Mouse (Mus musculus) embryonic fibroblast, embryonic 13.5 days (primary cell): ENCODE measurements around the gene Smg9.

Experiments used
- CTCF ChIP-seq: IDR thresholded peaks from 2 replicates; pipeline ENCODE4 v1.5.1; 2011; ENCODE audit warnings: mild to moderate bottlenecking, control low read depth, low read length, moderate library complexity, borderline replicate concordance; ENCODE audit not compliant: insufficient read depth
- POLR2A ChIP-seq: IDR thresholded peaks from 2 replicates; pipeline ENCODE4 v1.6.1; 2011; ENCODE audit warnings: low read depth, mild to moderate bottlenecking, control low read depth, low read length, moderate library complexity

DNA sequence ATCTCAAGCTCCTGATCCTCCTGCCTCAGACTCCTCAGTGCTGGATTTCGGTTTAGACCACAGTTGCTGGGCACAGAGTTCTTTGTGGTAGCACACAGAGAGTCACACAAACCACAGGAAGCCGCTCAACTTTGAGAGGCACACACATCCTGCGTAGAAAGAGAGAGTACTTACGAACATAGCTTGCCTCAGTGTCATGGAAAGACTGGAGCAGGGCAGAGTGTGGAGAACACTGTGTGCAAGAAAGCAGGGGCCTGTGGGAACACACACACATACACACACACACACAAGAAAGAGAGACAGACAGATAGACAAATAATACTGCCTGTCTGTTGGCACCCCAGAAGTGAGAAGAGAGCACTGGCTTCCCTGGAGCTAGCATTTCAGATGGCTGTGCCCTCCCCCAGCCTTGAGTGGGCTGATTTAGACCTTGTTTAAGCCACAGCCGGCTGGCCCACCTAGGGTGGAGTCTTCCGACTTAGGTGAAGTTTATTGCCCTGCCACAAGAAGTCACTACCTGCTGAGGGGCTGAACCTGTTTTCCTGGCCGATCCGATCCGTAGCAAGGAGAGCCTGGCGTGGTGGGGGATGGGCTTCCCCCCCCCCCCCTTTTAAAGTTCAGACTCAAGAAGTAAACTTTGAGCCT is 58.4 kb downstream of the Smg9 start:
- TF ChIP-seq CTCF (no peak), POLR2A (no peak)
